Mouse (Mus musculus) myocyte (in vitro differentiated cells): ENCODE results near the gene Mrpl14.

Experiments used
- E2F4 ChIP-seq: IDR thresholded peaks from one replicate; pipeline ENCODE4 v1.6.1; 2011; ENCODE audit warnings: mild to moderate bottlenecking, control low read depth, moderate library complexity; ENCODE audit not compliant: insufficient read depth
- MAX ChIP-seq: IDR thresholded peaks from one replicate; pipeline ENCODE4 v1.6.1; 2011; ENCODE audit warnings: low read depth, mild to moderate bottlenecking, control low read depth
- MYOD1 ChIP-seq, 3 experiments: IDR thresholded peaks; one replicate each; pipeline ENCODE4 v1.6.1; 2011; ENCODE audit warnings: control low read depth in 2 of 3, low read depth in 2 of 3, mild to moderate bottlenecking in 2 of 3, moderate library complexity in 1 of 3; ENCODE audit not compliant: insufficient read length in 2 of 3, control insufficient read depth in 1 of 3
- MYOG ChIP-seq, 3 experiments: IDR thresholded peaks; one replicate each; pipeline ENCODE4 v1.6.1; 2011; ENCODE audit warnings: control low read depth in 2 of 3, low read depth in 2 of 3, mild to moderate bottlenecking in 2 of 3; ENCODE audit not compliant: insufficient read length in 2 of 3, control insufficient read depth in 1 of 3, insufficient read depth in 1 of 3
- POLR2A ChIP-seq: IDR thresholded peaks from one replicate; pipeline ENCODE4 v1.6.1; 2011; ENCODE audit warnings: low read depth, mild to moderate bottlenecking, control low read depth, moderate library complexity; ENCODE audit not compliant: insufficient read length
- REST ChIP-seq: IDR thresholded peaks from one replicate; pipeline ENCODE4 v1.6.1; 2011; ENCODE audit warnings: mild to moderate bottlenecking, control low read depth, moderate library complexity; ENCODE audit not compliant: insufficient read depth, insufficient read length
- SRF ChIP-seq: IDR thresholded peaks from one replicate; pipeline ENCODE4 v1.6.1; 2011; ENCODE audit warnings: low read depth; ENCODE audit not compliant: control insufficient read depth, insufficient read length
- TCF12 ChIP-seq: IDR thresholded peaks from one replicate; pipeline ENCODE4 v1.6.1; 2011; ENCODE audit warnings: mild to moderate bottlenecking, control low read depth; ENCODE audit not compliant: poor library complexity, insufficient read depth, severe bottlenecking
- TCF3 ChIP-seq: IDR thresholded peaks from one replicate; pipeline ENCODE4 v1.6.1; 2011; ENCODE audit warnings: low read depth, control low read depth; ENCODE audit not compliant: insufficient read length
- USF1 ChIP-seq: IDR thresholded peaks from one replicate; pipeline ENCODE4 v1.6.1; 2011; ENCODE audit warnings: low read depth, mild to moderate bottlenecking, control low read depth, moderate library complexity

GRCm38 (mm10) chr17:45747293-45747692 lies 61.2 kb downstream of the Mrpl14 start:
- no peak for TF ChIP-seq POLR2A
- TF ChIP-seq USF1 = no peak
- no peak for TF ChIP-seq MAX
- no peak for TF ChIP-seq MYOG (IDR thresholded peaks at IDR 0.05; ENCODE audit: control insufficient read depth in 1 of 3, insufficient read depth in 1 of 3, insufficient read length in 2 of 3, low read depth in 2 of 3)
- TF ChIP-seq TCF3 = no peak
- no peak for TF ChIP-seq MYOD1 (IDR thresholded peaks at IDR 0.05; ENCODE audit: control insufficient read depth in 1 of 3, insufficient read length in 2 of 3, low read depth in 2 of 3)
- no peak for TF ChIP-seq TCF12
- no peak for TF ChIP-seq E2F4
- TF ChIP-seq SRF = no peak
- no peak for TF ChIP-seq REST
